Mouse (Mus musculus) WW6 (cell line): ENCODE results near the gene Gm28079.
"Not testable (repeated sequence)": the region's sequence is repeated elsewhere in the genome, so short reads cannot be mapped to it uniquely, and the experiment has no call there.

Experiments used
- DNase-seq: peaks from one replicate; pipeline ENCODE4 v3.0.0-alpha.2; 2013; ENCODE audit warnings: low read depth, low spot score

Gm28079 gene

GRCm38 (mm10) chrY:70014799-70015198 lies at the start of gene Gm28079:
TSS of gene Gm28079 (minus strand) at chrY:70014899.
- not testable (repeated sequence) for DNase-seq
